Comparison of ENCODE assay signal across 8 mouse cellular contexts in genomic region chr2:91963443-91963932, GRCm38 (mm10). TPM values are rescaled to one million over a fixed set of nuclear protein-coding genes. Genes with fewer than 3 reads are reported as not detected.
A peak's percentile ranks its signal among the peaks of the same experiment; 100 is the strongest.
DNase-seq lines count a peak whose midpoint lies in the region; ATAC-seq and TF ChIP-seq lines count a peak whose summit lies in the region.

No protein-coding gene starts in this region.

- DNase-seq in kidney, postnatal 10 days = peak; percentile 99
- DNase-seq in liver, embryonic 11.5 days (ENCODE audit: low spot score) = peak; percentile 94
- peak; percentile 94 to 99 for DNase-seq in spleen, postnatal 4 days (ENCODE audit: low spot score in 2 of 2)

- ATAC-seq in CD4-positive, CD25-positive, alpha-beta regulatory T cell, adult 4 months = peak; percentile 76
- peak; percentile 86 for ATAC-seq in erythroid progenitor cell, adult 5-6 weeks (replicated peaks; ENCODE audit: low FRiP score, poor library complexity, severe bottlenecking)
- ATAC-seq in heart, embryonic 13.5 days (ENCODE audit: extremely low read depth, insufficient number of reproducible peaks, low FRiP score, low TSS enrichment) = peak; percentile 81
- ATAC-seq in liver, embryonic 11.5 days (replicated peaks; ENCODE audit: low FRiP score) = peak; percentile 92

- peaks cover 7% of the 10 kb centered on the region; the same call in 1 of the 2 replicates for H3K36me3 ChIP-seq in heart, embryonic 13.5 days
- 0 out of 2 replicates have a peak, but pooled peaks cover 2% of the 10 kb centered on the region for H3K36me3 ChIP-seq in liver, embryonic 11.5 days (ENCODE audit: control insufficient read depth, insufficient read depth, low read length)
- H3K36me3 ChIP-seq in myocyte (ENCODE audit: control insufficient read depth, insufficient read depth) = no peaks in the 10 kb centered on the region

- WGBS in heart, embryonic 13.5 days = under 1% methylated on average over 44 of the region's 57 CpGs
- under 1% methylated on average over 51 of the region's 57 CpGs for WGBS in liver, embryonic 11.5 days

- peak overlapping the region; percentile 60 for H3ac ChIP-seq in myocyte (ENCODE audit: control insufficient read depth, insufficient read length)

- peaks cover 27% of the 10 kb centered on the region for H3K79me2 ChIP-seq in myocyte (ENCODE audit: control insufficient read depth, insufficient read depth)

- no peaks in the 10 kb centered on the region for H3K9me3 ChIP-seq in heart, embryonic 13.5 days
- H3K9me3 ChIP-seq in liver, embryonic 11.5 days (ENCODE audit: control insufficient read depth, low read length) = no peaks in the 10 kb centered on the region

- peak; percentile 87 for TF ChIP-seq POLR2A in myocyte (IDR thresholded peaks at IDR 0.05; ENCODE audit: insufficient read length, low read depth)

- H3K9ac ChIP-seq in heart, embryonic 13.5 days = peak overlapping the region; percentile 98
- H3K9ac ChIP-seq in liver, embryonic 11.5 days (ENCODE audit: low read depth, low read length) = peak overlapping the region; percentile 90

- H3K27ac ChIP-seq in brown adipose tissue, adult 24 weeks (replicated peaks; ENCODE audit: low read depth, low read length) = peak overlapping the region; percentile 71
- peak overlapping the region; percentile 84 for H3K27ac ChIP-seq in heart, embryonic 13.5 days (replicated peaks)
- peak overlapping the region; percentile 87 for H3K27ac ChIP-seq in liver, embryonic 11.5 days (ENCODE audit: low read depth, low read length)

- peak overlapping the region; percentile 99 for H3K4me2 ChIP-seq in heart, embryonic 13.5 days
- peak overlapping the region; percentile 95 for H3K4me2 ChIP-seq in liver, embryonic 11.5 days
- H3K4me2 ChIP-seq in myocyte (ENCODE audit: low read depth) = peak overlapping the region; percentile 87

- H3K27me3 ChIP-seq in heart, embryonic 13.5 days (replicated peaks) = no peaks in the 10 kb centered on the region
- H3K27me3 ChIP-seq in liver, embryonic 11.5 days (replicated peaks; ENCODE audit: control insufficient read depth, insufficient read depth, low read length) = no peaks in the 10 kb centered on the region
- no peaks in the 10 kb centered on the region for H3K27me3 ChIP-seq in myocyte (ENCODE audit: control insufficient read depth, insufficient read depth, insufficient read length)

- peak overlapping the region; percentile 76 for H3K4me3 ChIP-seq in brown adipose tissue, adult 24 weeks (ENCODE audit: insufficient read depth, low read depth, low read length)
- peak overlapping the region; percentile 95 for H3K4me3 ChIP-seq in heart, embryonic 13.5 days
- peak overlapping the region; percentile 97 for H3K4me3 ChIP-seq in liver, embryonic 11.5 days (ENCODE audit: low read depth, low read length)
- peak overlapping the region; percentile 46 for H3K4me3 ChIP-seq in myocyte

- H3K4me1 ChIP-seq in brown adipose tissue, adult 24 weeks (ENCODE audit: control insufficient read depth, insufficient read depth, insufficient read length, low read length) = peaks cover 30% of the 10 kb centered on the region
- peaks cover 74% of the 10 kb centered on the region for H3K4me1 ChIP-seq in heart, embryonic 13.5 days
- H3K4me1 ChIP-seq in liver, embryonic 11.5 days (replicated peaks; ENCODE audit: control insufficient read depth, insufficient read depth, low read length) = peaks cover 50% of the 10 kb centered on the region

TF ChIP-seq in myocyte, 11 proteins besides CTCF, POLR2A, EP300 and RAD21:
- TF ChIP-seq USF1 (IDR thresholded peaks at IDR 0.05; ENCODE audit: low read depth) = no peak
- no peak for TF ChIP-seq E2F4 (IDR thresholded peaks at IDR 0.05; ENCODE audit: insufficient read depth)
- TF ChIP-seq TCF3 (IDR thresholded peaks at IDR 0.05; ENCODE audit: insufficient read length, low read depth) = peak; percentile 4
- peak; percentile 40 for TF ChIP-seq SRF (IDR thresholded peaks at IDR 0.05; ENCODE audit: control insufficient read depth, insufficient read length, low read depth)
- peak; percentile 81 for TF ChIP-seq POLR2AphosphoS2 (IDR thresholded peaks at IDR 0.05; ENCODE audit: insufficient read length, low read depth)
- no peak for TF ChIP-seq MAX (IDR thresholded peaks at IDR 0.05; ENCODE audit: low read depth)
- peak in 2 of 3 experiments; percentile 30 to 76 for TF ChIP-seq MYOG (IDR thresholded peaks at IDR 0.05; ENCODE audit: control insufficient read depth in 1 of 3, insufficient read depth in 1 of 3, insufficient read length in 2 of 3, low read depth in 2 of 3)
- TF ChIP-seq MYOD1 (IDR thresholded peaks at IDR 0.05; ENCODE audit: control insufficient read depth in 1 of 3, insufficient read length in 2 of 3, low read depth in 2 of 3) = peak in 1 of 3 experiments; percentile 72
- TF ChIP-seq TCF12 (IDR thresholded peaks at IDR 0.05; ENCODE audit: insufficient read depth, poor library complexity, severe bottlenecking) = no peak
TF ChIP-seq in myocyte: peak in this region for 5.

RNA-seq across cellular contexts. Expression of gene Dgkz, which starts 12.2 kb away (rescaled TPM):
- polyA plus RNA-seq in CD4-positive, CD25-positive, alpha-beta regulatory T cell, adult 4 months (2017; shearing (Covaris generic)) = 100 to 1,000 TPM; 131 to 138 TPM
- 8.1 and 11.2 TPM in 2 replicates for polyA plus RNA-seq in brown adipose tissue, adult 24 weeks (2012; ENCODE audit: insufficient read depth, insufficient read length, missing spikeins)
- total RNA-seq in erythroid progenitor cell, adult 5-6 weeks (2015; ENCODE audit: low replicate concordance) = 25.6 and 54.1 TPM in 2 replicates
- 8.7 and 11.9 TPM in 2 replicates for total RNA-seq in erythroid progenitor cell, adult 5-6 weeks (2017; ENCODE audit: low replicate concordance)
- polyA plus RNA-seq in heart, embryonic 13.5 days (2015; fragmentation: Nextera tagmentation; extraction: Ambion mirVana) = 37.9 and 43.4 TPM in 2 replicates
- 81.4 and 85.9 TPM in 2 replicates for polyA plus RNA-seq in liver, embryonic 11.5 days (2014; fragmentation: Nextera tagmentation; extraction: Ambion mirVana)
- 68.4 TPM for polyA plus RNA-seq in myocyte (2012; fragmentation: generic; extraction: Trizol)

RNA-seq across cellular contexts. Expression of gene Gm9821, which starts 18.0 kb away (rescaled TPM):
- polyA plus RNA-seq in CD4-positive, CD25-positive, alpha-beta regulatory T cell, adult 4 months (2017; shearing (Covaris generic)) = under 1 TPM; 0.82 to 0.86 TPM
- polyA plus RNA-seq in brown adipose tissue, adult 24 weeks (2012; ENCODE audit: insufficient read depth, insufficient read length, missing spikeins) = not detected in 2 replicates
- total RNA-seq in erythroid progenitor cell, adult 5-6 weeks (2015; ENCODE audit: low replicate concordance) = not detected in 2 replicates
- total RNA-seq in erythroid progenitor cell, adult 5-6 weeks (2017; ENCODE audit: low replicate concordance) = 0.13 TPM in 1 of 2 replicates, not detected in the other
- 1.6 and 2.2 TPM in 2 replicates for polyA plus RNA-seq in heart, embryonic 13.5 days (2015; fragmentation: Nextera tagmentation; extraction: Ambion mirVana)
- 3.7 and 4.8 TPM in 2 replicates for polyA plus RNA-seq in liver, embryonic 11.5 days (2014; fragmentation: Nextera tagmentation; extraction: Ambion mirVana)
- 4.7 TPM for polyA plus RNA-seq in myocyte (2012; fragmentation: generic; extraction: Trizol)

RNA-seq across cellular contexts. Expression of gene Mdk, which starts 31.4 kb away (rescaled TPM):
- 1 to 10 TPM; 1.9 to 3.1 TPM for polyA plus RNA-seq in CD4-positive, CD25-positive, alpha-beta regulatory T cell, adult 4 months (2017; shearing (Covaris generic))
- 1.8 TPM in 1 of 2 replicates, not detected in the other for polyA plus RNA-seq in brown adipose tissue, adult 24 weeks (2012; ENCODE audit: insufficient read depth, insufficient read length, missing spikeins)
- not detected in 2 replicates for total RNA-seq in erythroid progenitor cell, adult 5-6 weeks (2015; ENCODE audit: low replicate concordance)
- not detected in 2 replicates for total RNA-seq in erythroid progenitor cell, adult 5-6 weeks (2017; ENCODE audit: low replicate concordance)
- 603 and 654 TPM in 2 replicates for polyA plus RNA-seq in heart, embryonic 13.5 days (2015; fragmentation: Nextera tagmentation; extraction: Ambion mirVana)
- polyA plus RNA-seq in liver, embryonic 11.5 days (2014; fragmentation: Nextera tagmentation; extraction: Ambion mirVana) = 461 and 501 TPM in 2 replicates
- polyA plus RNA-seq in myocyte (2012; fragmentation: generic; extraction: Trizol) = 0.29 TPM

RNA-seq across cellular contexts. Expression of gene Chrm4, which starts 36.4 kb away (rescaled TPM):
- under 1 TPM in 1 of 2 experiments, not detected in 1; 0.30 TPM for polyA plus RNA-seq in CD4-positive, CD25-positive, alpha-beta regulatory T cell, adult 4 months (2017; shearing (Covaris generic))
- polyA plus RNA-seq in brown adipose tissue, adult 24 weeks (2012; ENCODE audit: insufficient read depth, insufficient read length, missing spikeins) = not detected in 2 replicates
- 1.3 TPM in 1 of 2 replicates, not detected in the other for total RNA-seq in erythroid progenitor cell, adult 5-6 weeks (2015; ENCODE audit: low replicate concordance)
- not detected in 2 replicates for total RNA-seq in erythroid progenitor cell, adult 5-6 weeks (2017; ENCODE audit: low replicate concordance)
- polyA plus RNA-seq in heart, embryonic 13.5 days (2015; fragmentation: Nextera tagmentation; extraction: Ambion mirVana) = not detected in 2 replicates
- polyA plus RNA-seq in liver, embryonic 11.5 days (2014; fragmentation: Nextera tagmentation; extraction: Ambion mirVana) = 0.34 and 0.36 TPM in 2 replicates
- polyA plus RNA-seq in myocyte (2012; fragmentation: generic; extraction: Trizol) = 0.64 TPM

Comparison
In these comparisons a context has a peak if more than half of its experiments do, and no peak if none do; other contexts are left out.
1. Peak in every context shown above with its lines: DNase-seq, ATAC-seq, H3K4me3 ChIP-seq and H3K27ac ChIP-seq.
2. H3K4me3 ChIP-seq: peak in every context shown above with its lines; median percentile 97 in liver, embryonic 11.5 days; 95 in heart, embryonic 13.5 days; 76 in brown adipose tissue, adult 24 weeks; 46 in myocyte.
3. RNA of gene Mdk, which starts 31.4 kb away (polyA plus RNA-seq): 603 to 654 TPM in heart, embryonic 13.5 days and 461 to 501 TPM in liver, embryonic 11.5 days; 1.9 to 3.1 TPM in CD4-positive, CD25-positive, alpha-beta regulatory T cell, adult 4 months, 1.8 TPM in brown adipose tissue, adult 24 weeks and 0.29 TPM in myocyte (single experiment); every median in the first group is over 100 times any median in the second.